Mouse (Mus musculus) CD4-positive naive resting alpha-beta T cell, adult 76 days (primary cell): ENCODE measurements around the gene Morc3. TPM values are rescaled to one million over a fixed set of nuclear protein-coding genes. Genes with fewer than 3 reads are reported as not detected.

Experiments
- total RNA-seq: library from RNA; stranded (reverse); gene quantifications from one replicate; pipeline ENCODE4 v1.2.4, GENCODE M21; 2023

Gene Morc3
- total RNA-seq = 96.0 TPM

DNA sequence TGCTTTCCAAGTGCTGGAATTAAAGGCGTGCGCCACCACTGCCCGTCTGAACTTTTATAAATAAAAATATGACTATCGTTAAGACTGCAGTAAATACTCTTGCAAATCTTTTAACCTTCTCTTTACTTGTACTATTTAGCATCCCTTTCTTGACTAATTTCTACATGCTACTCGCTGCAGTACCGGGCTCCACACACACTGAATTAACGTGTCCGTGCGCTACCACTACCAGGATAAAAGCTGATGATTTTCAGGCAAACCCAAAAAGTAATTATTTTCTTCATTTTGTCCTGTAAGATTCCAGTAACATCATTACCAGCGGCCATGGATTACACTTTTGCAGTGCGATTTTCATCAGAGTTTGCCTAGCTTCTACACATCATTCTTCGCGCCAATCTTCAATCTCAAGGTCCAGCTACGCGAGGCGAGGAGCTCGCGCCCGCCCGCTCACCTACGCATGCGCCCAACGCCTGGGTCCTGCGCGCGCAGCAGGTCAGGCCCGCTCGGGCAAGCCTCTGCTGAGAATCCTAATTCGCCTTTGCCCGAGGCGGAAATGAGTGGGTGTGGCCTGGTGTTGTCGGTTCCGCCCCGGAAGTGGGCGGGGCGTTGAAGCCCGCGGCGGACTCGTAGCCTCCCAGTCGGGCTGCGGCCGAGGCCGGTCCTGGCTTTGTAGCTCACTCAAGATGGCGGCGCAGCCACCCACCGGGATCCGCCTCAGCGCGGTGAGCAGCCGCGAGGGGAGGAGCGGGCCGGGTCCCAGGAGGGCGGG, at the start of gene Morc3:
Morc3 (plus strand) TSS at position 495 of the 769 bp plus-strand sequence.

GRCm38 (mm10) chr16:93883423-93884085, 51.6 kb downstream of the Morc3 start, which contains the start of gene Chaf1b:
TSS of gene Chaf1b (plus strand) at chr16:93883901.

Other genes starting within 250 kb of the Morc3 start
- 18.3 TPM for gene Setd4, start 228.1 kb upstream of the Morc3 start, total RNA-seq
- 32.9 TPM for gene Cbr1, start 226.3 kb upstream of the Morc3 start, total RNA-seq
- not detected for gene Gm5678, start 204.0 kb upstream of the Morc3 start, total RNA-seq
- 0.50 TPM for gene Cbr3, start 148.9 kb upstream of the Morc3 start, total RNA-seq
- gene Dop1b, start 120.2 kb upstream of the Morc3 start, total RNA-seq = 76.3 TPM
- gene Chaf1b, start 51.8 kb downstream of the Morc3 start, total RNA-seq = 15.7 TPM
- gene Cldn14, start 176.7 kb downstream of the Morc3 start, total RNA-seq = not detected